Mouse (Mus musculus) hindbrain, embryonic 15.5 days (tissue): ENCODE measurements around the gene Dapk1. TPM values are rescaled to one million over a fixed set of nuclear protein-coding genes. Genes with fewer than 3 reads are reported as not detected.

ENCODE experiments used
- ATAC-seq: fragments of 200-750 bp; cut with Nextera tagmentation; 2 replicates; pipeline ENCODE4 v1.8.0; 2017; ENCODE audit warnings: low read depth, moderate number of reproducible peaks, moderate TSS enrichment; ENCODE audit not compliant: low FRiP score
- H3K27ac ChIP-seq: fragments of 300-500 bp; sonication (generic); replicated peaks from 2 replicates; pipeline ENCODE4 v1.5.1; 2015; ENCODE audit warnings: mild to moderate bottlenecking, inconsistent platforms
- H3K27me3 ChIP-seq: fragments of 300-500 bp; sonication (generic); 2 replicates; pipeline ENCODE4 v1.6.1; 2015; ENCODE audit warnings: control low read depth, inconsistent platforms
- H3K36me3 ChIP-seq: fragments of 300-500 bp; sonication (generic); 2 replicates; pipeline ENCODE4 v1.6.1; 2015; ENCODE audit warnings: control low read depth, inconsistent platforms
- H3K4me1 ChIP-seq: fragments of 300-500 bp; sonication (generic); replicated peaks from 2 replicates; pipeline ENCODE4 v1.6.1; 2015; ENCODE audit warnings: control low read depth, inconsistent platforms
- H3K4me2 ChIP-seq: fragments of 300-500 bp; sonication (generic); 2 replicates; pipeline ENCODE4 v1.6.1; 2015; ENCODE audit warnings: moderate library complexity, mild to moderate bottlenecking, inconsistent platforms
- H3K4me3 ChIP-seq: fragments of 300-500 bp; sonication (generic); 2 replicates; pipeline ENCODE4 v1.5.1; 2015; ENCODE audit warnings: mild to moderate bottlenecking, inconsistent platforms
- H3K9ac ChIP-seq: fragments of 300-500 bp; sonication (generic); 2 replicates; pipeline ENCODE4 v1.6.1; 2015; ENCODE audit warnings: inconsistent platforms
- H3K9me3 ChIP-seq: fragments of 300-500 bp; sonication (generic); 2 replicates; pipeline ENCODE4 v1.6.1; 2016; ENCODE audit warnings: control low read depth, inconsistent platforms
- WGBS: fragments of 180-500 bp; shearing (Covaris S2); methylation state at CpG from one replicate; pipeline ENCODE4 v1.1.7; 2015; 5-methylcytosine and 5-hydroxymethylcytosine counted together
- polyA plus RNA-seq: library from polyadenylated mRNA; unstranded; fragments of >200 nt; fragmentation: Nextera tagmentation; extraction: Ambion mirVana; gene quantifications from 2 replicates; pipeline ENCODE4 v1.2.1, GENCODE M21; 2015

Gene Dapk1
- polyA plus RNA-seq, 1 experiment from 2014 or later = 42.6 TPM

DNA sequence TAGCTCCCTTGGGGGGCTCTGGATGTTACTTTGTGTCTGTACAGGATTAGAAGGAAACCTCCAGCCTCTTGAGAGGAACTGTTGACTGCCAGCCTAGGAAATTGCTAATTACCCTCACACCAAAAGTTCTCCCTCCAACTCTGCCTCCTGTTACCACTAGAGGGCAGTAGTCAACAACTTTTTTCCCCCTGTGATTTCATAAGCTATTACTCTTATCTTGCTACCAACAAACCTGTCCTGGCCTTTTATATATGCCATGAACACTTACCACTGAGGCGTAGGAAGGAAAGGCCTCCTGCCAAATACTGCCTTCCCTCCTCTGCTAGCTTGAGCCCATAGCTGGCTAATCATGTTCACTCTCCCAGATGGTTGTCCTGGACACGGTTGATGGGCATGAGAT, 146.8 kb downstream of the Dapk1 start:
- 93% methylated on average over 2 of the region's 2 CpGs for WGBS
- Histone ChIP-seq H3K9ac (no peak overlapping the region), H3K27ac (no peak overlapping the region), H3K36me3 (peaks cover 49% of the 10 kb centered on the region), H3K4me1 (peaks cover 6% of the 10 kb centered on the region), H3K27me3 (no peaks in the 10 kb centered on the region), H3K9me3 (no peaks in the 10 kb centered on the region), H3K4me3 (no peak overlapping the region), H3K4me2 (no peak overlapping the region)
- no peak for ATAC-seq

DNA sequence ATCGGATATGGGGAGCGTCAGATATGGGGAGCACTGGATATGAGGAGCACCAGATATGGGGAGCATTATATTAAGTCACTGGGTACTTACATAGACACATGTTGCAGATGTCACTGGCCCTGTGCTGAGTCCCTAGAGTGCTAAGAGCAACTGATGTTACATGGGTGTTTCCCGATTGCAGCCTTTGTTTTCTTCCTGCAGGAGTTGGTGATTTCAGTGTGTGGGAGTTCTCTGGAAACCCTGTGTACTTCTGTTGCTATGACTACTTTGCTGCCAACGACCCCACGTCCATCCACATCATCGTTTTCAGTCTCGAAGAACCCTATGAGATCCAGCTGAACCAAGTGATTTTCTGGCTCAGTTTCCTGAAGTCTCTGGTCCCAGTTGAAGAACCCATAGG, 149.2 kb downstream of the Dapk1 start:
- Histone ChIP-seq H3K27me3 (no peaks in the 10 kb centered on the region), H3K4me3 (no peak overlapping the region), H3K9ac (no peak overlapping the region), H3K4me1 (no peaks in the 10 kb centered on the region), H3K9me3 (no peaks in the 10 kb centered on the region), H3K27ac (no peak overlapping the region), H3K36me3 (peaks cover 66% of the 10 kb centered on the region), H3K4me2 (no peak overlapping the region)
- no peak for ATAC-seq
- WGBS = 92% methylated on average over 7 of the region's 7 CpGs

GRCm38 (mm10) chr13:60753216-60753615, 151.5 kb downstream of the Dapk1 start:
- WGBS = 97% methylated on average over 6 of the region's 6 CpGs
- H3K4me2 ChIP-seq = no peak overlapping the region
- ATAC-seq = no peak

GRCm38 (mm10) chr13:60755251-60755650, 153.5 kb downstream of the Dapk1 start:
- no peak overlapping the region for H3K4me3 ChIP-seq
- WGBS = 81% methylated on average over 2 of the region's 2 CpGs
- no peaks in the 10 kb centered on the region for H3K4me1 ChIP-seq
- H3K27ac ChIP-seq = no peak overlapping the region
- H3K9me3 ChIP-seq = no peaks in the 10 kb centered on the region
- no peak overlapping the region for H3K4me2 ChIP-seq
- ATAC-seq = no peak
- H3K9ac ChIP-seq = no peak overlapping the region
- H3K36me3 ChIP-seq = peaks cover 55% of the 10 kb centered on the region
- no peaks in the 10 kb centered on the region for H3K27me3 ChIP-seq

More at GRCm38 (mm10) chr13:60753216-60753615, 151.5 kb downstream of the Dapk1 start:
- Histone ChIP-seq H3K4me1 (no peaks in the 10 kb centered on the region), H3K9ac (no peak overlapping the region), H3K27ac (no peak overlapping the region), H3K9me3 (no peaks in the 10 kb centered on the region), H3K36me3 (peaks cover 74% of the 10 kb centered on the region), H3K27me3 (no peaks in the 10 kb centered on the region), H3K4me3 (no peak overlapping the region)

- H3K4me2 ChIP-seq = no peak overlapping the region
These were observed 155.5 kb downstream of the Dapk1 start for GRCm38 (mm10) chr13:60757292-60757691.

GRCm38 (mm10) chr13:60759136-60759535, 157.4 kb downstream of the Dapk1 start:
- Histone ChIP-seq H3K9ac (no peak overlapping the region), H3K36me3 (peaks cover 53% of the 10 kb centered on the region), H3K27me3 (no peaks in the 10 kb centered on the region), H3K4me1 (no peaks in the 10 kb centered on the region), H3K4me3 (no peak overlapping the region), H3K27ac (no peak overlapping the region), H3K9me3 (no peaks in the 10 kb centered on the region), H3K4me2 (no peak overlapping the region)
- WGBS = 42% methylated on average over 6 of the region's 6 CpGs
- ATAC-seq = no peak

More at GRCm38 (mm10) chr13:60757292-60757691, 155.5 kb downstream of the Dapk1 start:
- H3K36me3 ChIP-seq = peaks cover 61% of the 10 kb centered on the region
- H3K27me3 ChIP-seq = no peaks in the 10 kb centered on the region
- no peak overlapping the region for H3K27ac ChIP-seq
- no peaks in the 10 kb centered on the region for H3K9me3 ChIP-seq
- H3K9ac ChIP-seq = no peak overlapping the region
- H3K4me1 ChIP-seq = no peaks in the 10 kb centered on the region
- H3K4me3 ChIP-seq = no peak overlapping the region
- no peak for ATAC-seq
- WGBS = 90% methylated on average over 13 of the region's 13 CpGs

GRCm38 (mm10) chr13:60760392-60760791, 158.6 kb downstream of the Dapk1 start:
- H3K27ac ChIP-seq = no peak overlapping the region
- ATAC-seq = no peak
- no peaks in the 10 kb centered on the region for H3K27me3 ChIP-seq
- WGBS = 93% methylated on average over 12 of the region's 12 CpGs
- no peak overlapping the region for H3K4me3 ChIP-seq
- no peaks in the 10 kb centered on the region for H3K4me1 ChIP-seq
- no peak overlapping the region for H3K9ac ChIP-seq
- no peaks in the 10 kb centered on the region for H3K9me3 ChIP-seq
- no peak overlapping the region for H3K4me2 ChIP-seq
- peaks cover 47% of the 10 kb centered on the region for H3K36me3 ChIP-seq

GRCm38 (mm10) chr13:60761161-60761560, 159.4 kb downstream of the Dapk1 start:
- peak; percentile 28; the same call in 1 of the 2 replicates for ATAC-seq
- Histone ChIP-seq H3K27me3 (no peaks in the 10 kb centered on the region), H3K9ac (no peak overlapping the region), H3K4me1 (no peaks in the 10 kb centered on the region), H3K4me3 (no peak overlapping the region), H3K36me3 (peaks cover 41% of the 10 kb centered on the region), H3K4me2 (no peak overlapping the region), H3K9me3 (no peaks in the 10 kb centered on the region), H3K27ac (no peak overlapping the region)
- 95% methylated on average over 17 of the region's 17 CpGs for WGBS

GRCm38 (mm10) chr13:60780534-60780933, 178.8 kb downstream of the Dapk1 start:
- Histone ChIP-seq H3K27me3 (no peaks in the 10 kb centered on the region), H3K4me3 (no peak overlapping the region), H3K4me1 (no peaks in the 10 kb centered on the region), H3K27ac (no peak overlapping the region), H3K9me3 (no peaks in the 10 kb centered on the region), H3K9ac (no peak overlapping the region), H3K4me2 (no peak overlapping the region), H3K36me3 (no peaks in the 10 kb centered on the region)
- no peak for ATAC-seq
- 86% methylated on average over 3 of the region's 3 CpGs for WGBS

GRCm38 (mm10) chr13:60783301-60783700, 181.6 kb downstream of the Dapk1 start:
- H3K9ac ChIP-seq = no peak overlapping the region
- WGBS = 92% methylated on average over 7 of the region's 7 CpGs
- ATAC-seq = no peak
- no peak overlapping the region for H3K4me3 ChIP-seq
- no peak overlapping the region for H3K4me2 ChIP-seq
- no peak overlapping the region for H3K27ac ChIP-seq
- no peaks in the 10 kb centered on the region for H3K27me3 ChIP-seq
- H3K9me3 ChIP-seq = no peaks in the 10 kb centered on the region
- no peaks in the 10 kb centered on the region for H3K4me1 ChIP-seq
- H3K36me3 ChIP-seq = no peaks in the 10 kb centered on the region

GRCm38 (mm10) chr13:60786264-60786663, 184.5 kb downstream of the Dapk1 start, which contains the start of gene BC051665:
BC051665 (minus strand) TSS chr13:60786364.
- no peak for ATAC-seq

GRCm38 (mm10) chr13:60789466-60789865, 187.7 kb downstream of the Dapk1 start:
- H3K9me3 ChIP-seq = no peaks in the 10 kb centered on the region
- WGBS = 76% methylated on average over 1 of the region's 1 CpGs
- no peak overlapping the region for H3K27ac ChIP-seq
- H3K36me3 ChIP-seq = no peaks in the 10 kb centered on the region
- no peaks in the 10 kb centered on the region for H3K27me3 ChIP-seq
- H3K4me2 ChIP-seq = no peak overlapping the region
- no peak for ATAC-seq
- no peak overlapping the region for H3K9ac ChIP-seq
- no peak overlapping the region for H3K4me3 ChIP-seq
- no peaks in the 10 kb centered on the region for H3K4me1 ChIP-seq

More at GRCm38 (mm10) chr13:60786264-60786663, 184.5 kb downstream of the Dapk1 start, which contains the start of gene BC051665:
- no peaks in the 10 kb centered on the region for H3K36me3 ChIP-seq
- no peak within 1 kb of the TSS for H3K9ac ChIP-seq
- H3K9me3 ChIP-seq = no peaks in the 10 kb centered on the region
- no peak within 1 kb of the TSS for H3K27ac ChIP-seq
- H3K4me2 ChIP-seq = no peak within 1 kb of the TSS
- H3K4me1 ChIP-seq = no peaks in the 10 kb centered on the region
- no peak within 1 kb of the TSS for H3K4me3 ChIP-seq
- no peaks in the 10 kb centered on the region for H3K27me3 ChIP-seq

- Histone ChIP-seq H3K27ac (no peak within 1 kb of the TSS), H3K4me3 (no peak within 1 kb of the TSS), H3K36me3 (no peaks in the 10 kb centered on the region), H3K4me1 (no peaks in the 10 kb centered on the region), H3K9ac (no peak within 1 kb of the TSS), H3K9me3 (no peaks in the 10 kb centered on the region), H3K4me2 (no peak within 1 kb of the TSS), H3K27me3 (no peaks in the 10 kb centered on the region)
- ATAC-seq = no peak
- WGBS = 68% methylated on average over 1 of the region's 1 CpGs
These were observed 201.0 kb downstream of the Dapk1 start, which contains the start of gene Ctsll3 for GRCm38 (mm10) chr13:60802749-60803148. Ctsll3 (minus strand) TSS chr13:60802849.
